Mouse (Mus musculus) CH12.LX (cell line): ENCODE data around the gene Sun3.

Experiments used
- CHD1 ChIP-seq: IDR thresholded peaks from 2 replicates; pipeline ENCODE4 v1.6.1; 2012; ENCODE audit warnings: low read depth, low read length, improper control_type of control experiment, inconsistent platforms
- CTCF ChIP-seq, 2 experiments: IDR thresholded peaks in 1 of 2; conservative IDR thresholded peaks in 1 of 2; 2 replicates each; pipeline ENCODE4 v1.5.1; 2011 to 2012; ENCODE audit warnings: low read depth in 2 of 2, low read length in 2 of 2, improper control_type of control experiment in 1 of 2, inconsistent platforms in 1 of 2, mild to moderate bottlenecking in 1 of 2, moderate library complexity in 1 of 2
- E2F4 ChIP-seq: IDR thresholded peaks from 2 replicates; pipeline ENCODE4 v1.6.1; 2011; ENCODE audit warnings: low read depth, low read length, improper control_type of control experiment; ENCODE audit not compliant: insufficient replicate concordance
- EP300 ChIP-seq: IDR thresholded peaks from 2 replicates; pipeline ENCODE4 v1.6.1; 2011; ENCODE audit warnings: low read length, improper control_type of control experiment
- ETS1 ChIP-seq: conservative IDR thresholded peaks from 2 replicates; pipeline ENCODE4 v1.6.1; 2012; ENCODE audit warnings: low read depth, mild to moderate bottlenecking, inconsistent platforms, low read length, improper control_type of control experiment, moderate library complexity
- ZC3H11A ChIP-seq: IDR thresholded peaks from 2 replicates; pipeline ENCODE4 v1.6.1; 2012; ENCODE audit warnings: low read depth, mild to moderate bottlenecking, inconsistent platforms, low read length, improper control_type of control experiment
- ZNF384 ChIP-seq: IDR thresholded peaks from 2 replicates; pipeline ENCODE4 v1.6.1; 2012; ENCODE audit warnings: low read depth, low read length, improper control_type of control experiment, inconsistent platforms

DNA sequence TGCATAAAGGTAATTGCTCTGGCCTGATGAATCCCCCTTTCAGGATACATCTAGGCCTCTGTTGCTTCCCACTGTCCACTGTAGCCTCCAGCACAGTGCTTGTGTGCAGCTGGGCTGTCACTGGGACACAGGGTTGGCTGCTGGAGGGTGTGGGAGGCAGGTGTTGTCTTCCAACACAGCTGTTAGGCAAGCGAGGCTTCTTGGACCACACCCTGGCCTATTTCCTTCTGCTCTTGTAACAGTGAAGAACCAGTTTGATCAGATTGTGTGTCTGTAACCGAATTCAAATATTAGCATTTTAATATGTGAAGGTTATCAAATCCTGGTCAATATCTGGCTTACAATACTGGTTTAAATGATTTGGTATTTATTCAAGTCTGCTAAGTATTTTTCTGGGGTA lies 3.1 kb upstream of the Sun3 start:
- TF ChIP-seq E2F4, result no peak
- no peak for TF ChIP-seq EP300
- TF ChIP-seq CHD1, result no peak
- no peak for TF ChIP-seq CTCF (conservative IDR thresholded peaks at IDR 0.05 in 1 of 2, IDR thresholded peaks at IDR 0.05 in 1 of 2; ENCODE audit: low read depth in 2 of 2, low read length in 2 of 2)
- TF ChIP-seq ZC3H11A, result no peak
- no peak for TF ChIP-seq ETS1
- TF ChIP-seq ZNF384, result no peak
